Mouse (Mus musculus): Measurements from ENCODE around the gene Mipep. TPM values are rescaled to one million over a fixed set of nuclear protein-coding genes. Genes with fewer than 3 reads are reported as not detected.

The Mipep gene
- 22.3 and 24.0 TPM in 2 replicates for polyA plus RNA-seq (2014; fragmentation: Nextera tagmentation; extraction: Ambion mirVana)

DNA sequence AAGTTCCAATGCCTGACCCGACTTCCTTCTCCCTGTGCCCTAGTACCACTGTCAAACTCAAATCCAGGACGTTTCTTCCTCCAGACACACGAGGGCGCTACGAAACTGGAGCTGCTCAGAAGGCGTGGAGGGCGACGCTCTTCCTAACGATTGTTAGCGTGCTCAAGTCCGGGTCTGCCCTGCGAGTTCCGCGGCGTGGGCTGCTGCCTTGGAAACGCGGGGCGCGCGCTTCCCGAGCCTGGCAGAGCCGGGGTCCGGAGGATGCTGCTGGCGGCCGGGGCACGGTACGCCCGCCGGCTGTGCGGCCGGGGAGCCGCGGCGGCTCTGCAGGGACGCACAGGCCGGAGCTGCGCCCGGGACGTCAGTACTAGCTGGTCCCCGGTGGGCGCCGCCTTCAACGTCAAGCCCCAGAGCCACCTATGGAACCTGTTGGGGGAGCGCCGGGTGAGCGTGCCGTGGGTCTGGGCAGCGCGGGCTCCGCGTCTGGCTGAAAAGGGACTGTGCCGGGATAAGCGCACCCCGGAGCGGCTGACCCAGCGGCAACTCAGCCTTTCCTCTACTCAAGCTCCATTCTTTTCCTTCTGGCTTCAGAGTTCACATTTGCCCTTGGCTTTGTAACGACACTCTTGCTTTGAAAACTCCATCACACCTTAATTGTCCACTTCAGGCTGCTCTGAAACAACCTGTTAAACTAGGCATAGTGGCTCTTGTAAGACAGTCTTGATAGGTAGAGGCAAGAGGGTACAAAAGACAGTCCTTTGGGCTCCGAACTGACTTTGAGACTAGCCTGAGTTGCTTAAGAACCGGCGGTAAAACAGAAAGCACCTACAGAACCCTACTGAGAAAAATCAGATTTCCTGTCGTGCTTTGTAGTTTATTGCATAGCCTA is at the start of gene Mipep:
Gene Mipep (plus strand): TSS at position 147 of the 889 bp plus-strand sequence.
- no peaks in the 10 kb centered on the region for H3K27me3 ChIP-seq (ENCODE audit: control insufficient read depth, insufficient read depth, low read length)
- WGBS = under 1% methylated on average over 60 of the region's 61 CpGs
- peak within 1 kb of the TSS; percentile 65 for H3K4me3 ChIP-seq (ENCODE audit: low read depth, low read length)
- H3K4me2 ChIP-seq (replicated peaks; ENCODE audit: low read depth, low read length) = peak within 1 kb of the TSS; percentile 69
- no peaks in the 10 kb centered on the region for H3K36me3 ChIP-seq (ENCODE audit: control insufficient read depth, insufficient read depth, low read length)
- peak within 1 kb of the TSS; percentile 43; the same call in 1 of the 2 replicates for H3K9ac ChIP-seq (replicated peaks; ENCODE audit: low read depth, low read length)
- no peaks in the 10 kb centered on the region for H3K9me3 ChIP-seq (ENCODE audit: control insufficient read depth, low read depth, low read length)
- no peak within 1 kb of the TSS for H3K27ac ChIP-seq (ENCODE audit: low read length)
- no peaks in the 10 kb centered on the region for H3K4me1 ChIP-seq (ENCODE audit: control insufficient read depth, insufficient read depth, low read length)
- ATAC-seq (ENCODE audit: insufficient number of reproducible peaks, insufficient read depth, low FRiP score, low read depth) = peak; percentile 82

DNA sequence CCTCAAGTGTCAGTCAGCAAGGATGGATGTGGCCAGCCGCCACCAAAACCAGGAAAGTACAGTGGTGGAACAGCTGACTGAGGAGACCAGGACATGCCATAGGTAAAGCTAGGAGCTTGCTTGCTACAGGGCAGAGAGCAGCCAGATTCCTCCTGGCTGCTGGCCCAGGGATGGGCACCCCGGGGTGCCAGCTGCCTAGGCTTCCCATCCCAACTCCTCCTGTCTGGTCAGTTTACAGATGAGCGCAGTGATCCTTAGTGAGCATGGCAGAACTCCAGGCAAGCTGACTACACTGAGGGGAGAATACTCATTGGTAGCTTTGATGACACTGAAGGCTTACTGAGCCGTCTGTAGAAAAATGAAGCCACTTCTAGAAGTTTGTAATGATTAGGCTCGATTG is 49.2 kb upstream of the Mipep start:
- peaks cover 32% of the 10 kb centered on the region for H3K4me1 ChIP-seq (ENCODE audit: control insufficient read depth, insufficient read depth, low read length)
- no peak overlapping the region for H3K4me3 ChIP-seq (ENCODE audit: low read depth, low read length)
- no peaks in the 10 kb centered on the region for H3K27me3 ChIP-seq (ENCODE audit: control insufficient read depth, insufficient read depth, low read length)
- H3K4me2 ChIP-seq (replicated peaks; ENCODE audit: low read depth, low read length) = 0 out of 2 replicates have a peak overlapping the region, but pooled peaks have one; percentile 3
- no peak for ATAC-seq (ENCODE audit: insufficient number of reproducible peaks, insufficient read depth, low FRiP score, low read depth)
- no peak overlapping the region for H3K27ac ChIP-seq (ENCODE audit: low read length)
- 59% methylated on average over 5 of the region's 5 CpGs for WGBS
- no peak overlapping the region for H3K9ac ChIP-seq (replicated peaks; ENCODE audit: low read depth, low read length)
- H3K9me3 ChIP-seq (ENCODE audit: control insufficient read depth, low read depth, low read length) = no peaks in the 10 kb centered on the region
- no peaks in the 10 kb centered on the region for H3K36me3 ChIP-seq (ENCODE audit: control insufficient read depth, insufficient read depth, low read length)

DNA sequence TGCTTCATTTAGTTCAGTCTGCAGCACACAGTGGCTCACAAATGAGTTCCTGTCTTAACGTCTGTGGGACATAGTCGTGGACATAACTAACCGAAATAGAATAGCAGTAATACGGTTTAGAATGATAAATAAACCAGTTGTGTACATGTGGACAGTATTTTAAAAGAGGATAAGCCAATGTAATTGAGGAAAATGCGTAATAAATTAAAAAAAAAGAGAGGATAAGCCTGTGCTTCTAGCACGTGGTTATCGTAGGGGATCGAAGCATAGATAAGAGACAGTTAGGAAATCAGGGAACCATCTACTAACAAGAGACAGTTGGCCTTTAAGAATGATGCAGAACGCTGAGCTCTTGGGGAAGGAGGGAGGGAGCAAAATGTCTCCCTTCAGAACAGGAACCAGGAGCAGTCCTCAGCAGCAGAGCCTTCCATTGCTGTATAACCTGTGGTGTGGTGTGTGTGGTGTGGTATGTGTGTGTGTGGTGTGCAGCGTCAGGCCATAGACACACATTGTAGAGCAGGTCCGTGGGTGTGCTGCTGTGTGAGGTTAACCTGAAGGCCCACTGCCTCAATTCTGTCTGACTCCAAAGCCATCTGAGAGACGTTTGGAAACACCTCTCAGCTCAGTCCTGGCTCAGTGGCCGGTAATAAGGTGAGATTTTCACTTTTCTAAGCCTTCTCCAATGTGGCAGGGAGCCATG is 48.4 kb upstream of the Mipep start:
- Histone ChIP-seq H3K36me3 (ENCODE audit: control insufficient read depth, insufficient read depth, low read length) (no peaks in the 10 kb centered on the region), H3K9me3 (ENCODE audit: control insufficient read depth, low read depth, low read length) (no peaks in the 10 kb centered on the region), H3K4me1 (ENCODE audit: control insufficient read depth, insufficient read depth, low read length) (peaks cover 39% of the 10 kb centered on the region), H3K27ac (ENCODE audit: low read length) (peak overlapping the region; percentile 89), H3K4me3 (ENCODE audit: low read depth, low read length) (no peak overlapping the region), H3K4me2 (replicated peaks; ENCODE audit: low read depth, low read length) (peak overlapping the region; percentile 8; the same call in 1 of the 2 replicates), H3K27me3 (ENCODE audit: control insufficient read depth, insufficient read depth, low read length) (no peaks in the 10 kb centered on the region), H3K9ac (replicated peaks; ENCODE audit: low read depth, low read length) (no peak overlapping the region)
- 59% methylated on average over 13 of the region's 13 CpGs for WGBS
- ATAC-seq (ENCODE audit: insufficient number of reproducible peaks, insufficient read depth, low FRiP score, low read depth) = no peak

DNA sequence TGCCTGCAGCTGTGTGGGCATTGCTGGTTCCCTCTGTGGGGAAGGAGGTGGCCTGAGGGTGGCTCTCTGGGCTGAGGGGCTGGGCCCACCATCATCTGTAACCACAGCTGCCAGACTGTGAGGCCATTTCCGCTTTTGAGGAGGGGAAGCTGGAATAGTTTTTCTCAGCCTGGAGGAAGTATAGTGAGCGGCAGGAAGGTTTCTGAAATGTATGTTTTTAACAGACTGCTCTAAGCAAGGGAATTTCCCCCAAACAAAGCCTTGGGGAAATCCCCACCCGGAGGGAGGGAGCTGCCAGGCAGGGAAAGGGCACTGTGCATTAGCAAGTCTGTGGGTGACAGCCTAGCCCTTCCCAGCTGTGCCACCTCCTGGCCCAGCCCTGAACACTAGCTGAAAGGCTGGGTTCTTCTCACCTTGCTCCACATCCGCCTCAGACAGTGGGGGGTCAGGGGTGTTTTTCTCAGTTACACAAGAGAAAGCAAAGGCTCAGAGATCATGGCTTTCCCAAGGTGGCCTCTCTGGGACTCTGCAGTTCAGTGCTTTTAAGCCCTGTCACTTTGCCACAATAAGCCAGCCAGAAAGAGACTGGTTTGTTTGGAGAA is 47.7 kb upstream of the Mipep start:
- no peak overlapping the region for H3K9ac ChIP-seq (replicated peaks; ENCODE audit: low read depth, low read length)

DNA sequence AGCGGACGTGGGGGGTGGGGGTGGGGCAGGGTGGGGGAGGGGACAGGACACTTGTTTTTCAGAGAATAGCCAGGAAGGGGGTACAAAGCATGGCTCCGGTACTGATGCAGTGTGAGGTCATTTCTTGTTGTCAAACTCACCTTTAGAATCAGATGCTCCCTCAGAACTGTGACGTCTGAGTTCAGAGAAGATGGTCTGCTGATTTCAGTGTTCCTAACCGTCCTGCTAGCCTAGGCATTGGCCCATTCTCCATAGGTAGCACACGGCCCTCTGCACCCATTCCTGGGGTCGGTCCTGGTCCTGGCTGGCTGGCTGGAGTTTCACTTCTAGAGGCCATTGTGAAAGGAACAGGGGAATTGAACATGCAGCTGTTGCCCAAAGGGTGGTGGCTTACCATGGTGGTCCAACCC is 47.2 kb upstream of the Mipep start:
- H3K4me2 ChIP-seq (replicated peaks; ENCODE audit: low read depth, low read length) = peak overlapping the region; percentile 8; the same call in 1 of the 2 replicates
- no peaks in the 10 kb centered on the region for H3K36me3 ChIP-seq (ENCODE audit: control insufficient read depth, insufficient read depth, low read length)
- peaks cover 50% of the 10 kb centered on the region for H3K4me1 ChIP-seq (ENCODE audit: control insufficient read depth, insufficient read depth, low read length)
- H3K9me3 ChIP-seq (ENCODE audit: control insufficient read depth, low read depth, low read length) = no peaks in the 10 kb centered on the region
- 26% methylated on average over 7 of the region's 7 CpGs for WGBS
- no peak overlapping the region for H3K9ac ChIP-seq (replicated peaks; ENCODE audit: low read depth, low read length)
- no peaks in the 10 kb centered on the region for H3K27me3 ChIP-seq (ENCODE audit: control insufficient read depth, insufficient read depth, low read length)
- peak overlapping the region; percentile 89; the same call in 1 of the 2 replicates for H3K27ac ChIP-seq (ENCODE audit: low read length)
- ATAC-seq (ENCODE audit: insufficient number of reproducible peaks, insufficient read depth, low FRiP score, low read depth) = no peak
- no peak overlapping the region for H3K4me3 ChIP-seq (ENCODE audit: low read depth, low read length)

More for the DNA sequence above, 47.7 kb upstream of the Mipep start:
- peak; percentile 21; the same call in 1 of the 2 replicates for ATAC-seq (ENCODE audit: insufficient number of reproducible peaks, insufficient read depth, low FRiP score, low read depth)
- Histone ChIP-seq H3K4me3 (ENCODE audit: low read depth, low read length) (no peak overlapping the region), H3K27ac (ENCODE audit: low read length) (peak overlapping the region; percentile 89), H3K4me2 (replicated peaks; ENCODE audit: low read depth, low read length) (peak overlapping the region; percentile 8; the same call in 1 of the 2 replicates), H3K36me3 (ENCODE audit: control insufficient read depth, insufficient read depth, low read length) (no peaks in the 10 kb centered on the region), H3K9me3 (ENCODE audit: control insufficient read depth, low read depth, low read length) (no peaks in the 10 kb centered on the region), H3K4me1 (ENCODE audit: control insufficient read depth, insufficient read depth, low read length) (peaks cover 44% of the 10 kb centered on the region), H3K27me3 (ENCODE audit: control insufficient read depth, insufficient read depth, low read length) (no peaks in the 10 kb centered on the region)
- WGBS = 8% methylated on average over 4 of the region's 4 CpGs

DNA sequence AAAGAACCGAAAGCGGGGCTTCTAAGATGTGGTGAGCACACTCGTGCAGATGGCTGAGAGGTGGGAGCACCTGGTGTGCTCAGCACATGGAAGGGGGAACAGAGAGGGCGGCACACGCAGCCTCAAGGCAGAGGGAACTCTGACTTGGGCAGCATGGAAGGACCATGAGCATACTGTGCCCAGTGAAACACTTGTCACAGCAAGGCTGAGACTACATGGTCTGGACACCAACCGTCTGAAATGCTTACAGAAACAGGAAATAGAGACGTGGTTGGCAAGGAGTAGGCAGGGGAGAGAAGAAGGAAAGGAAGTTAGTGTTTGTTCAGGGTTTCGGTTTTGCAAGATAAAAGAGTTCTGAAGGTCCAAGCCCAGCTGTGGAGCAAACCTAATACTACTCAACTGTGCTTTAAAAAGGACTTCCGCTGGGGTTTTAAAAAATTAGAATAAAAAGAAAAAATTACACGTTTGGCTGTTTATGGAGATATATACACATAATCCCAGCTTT is 45.9 kb upstream of the Mipep start:
- no peaks in the 10 kb centered on the region for H3K9me3 ChIP-seq (ENCODE audit: control insufficient read depth, low read depth, low read length)
- no peaks in the 10 kb centered on the region for H3K27me3 ChIP-seq (ENCODE audit: control insufficient read depth, insufficient read depth, low read length)
- peaks cover 47% of the 10 kb centered on the region for H3K4me1 ChIP-seq (ENCODE audit: control insufficient read depth, insufficient read depth, low read length)
- no peak for ATAC-seq (ENCODE audit: insufficient number of reproducible peaks, insufficient read depth, low FRiP score, low read depth)
- no peak overlapping the region for H3K9ac ChIP-seq (replicated peaks; ENCODE audit: low read depth, low read length)
- peak overlapping the region; percentile 59; the same call in 1 of the 2 replicates for H3K27ac ChIP-seq (ENCODE audit: low read length)
- no peak overlapping the region for H3K4me2 ChIP-seq (replicated peaks; ENCODE audit: low read depth, low read length)
- WGBS = 58% methylated on average over 10 of the region's 10 CpGs
- no peaks in the 10 kb centered on the region for H3K36me3 ChIP-seq (ENCODE audit: control insufficient read depth, insufficient read depth, low read length)
- H3K4me3 ChIP-seq (ENCODE audit: low read depth, low read length) = no peak overlapping the region

DNA sequence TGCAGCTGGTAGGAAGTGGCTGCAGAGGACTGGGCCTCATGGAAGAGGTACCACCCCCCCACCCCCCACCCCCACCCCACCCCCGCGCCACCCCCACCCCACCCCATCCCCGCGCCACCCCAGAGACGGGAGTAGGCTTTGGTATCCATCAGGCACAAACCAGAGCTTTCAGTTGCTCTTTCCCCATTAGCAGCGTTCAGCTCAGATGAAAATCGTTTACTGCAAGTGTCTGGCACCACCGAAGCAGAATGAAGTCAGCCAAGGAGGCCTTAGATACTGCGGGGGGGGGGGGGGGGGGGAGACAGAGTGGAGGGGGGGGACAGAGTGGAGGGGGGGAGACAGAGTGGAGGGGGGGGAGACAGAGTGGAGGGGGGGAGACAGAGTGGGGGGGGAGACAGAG is 45.2 kb upstream of the Mipep start:
- no peaks in the 10 kb centered on the region for H3K27me3 ChIP-seq (ENCODE audit: control insufficient read depth, insufficient read depth, low read length)
- H3K4me2 ChIP-seq (replicated peaks; ENCODE audit: low read depth, low read length) = no peak overlapping the region
- WGBS = 9% methylated on average over 8 of the region's 9 CpGs
- peaks cover 43% of the 10 kb centered on the region for H3K4me1 ChIP-seq (ENCODE audit: control insufficient read depth, insufficient read depth, low read length)
- no peak overlapping the region; the same call in 1 of the 2 replicates for H3K27ac ChIP-seq (ENCODE audit: low read length)
- H3K9ac ChIP-seq (replicated peaks; ENCODE audit: low read depth, low read length) = no peak overlapping the region
- H3K4me3 ChIP-seq (ENCODE audit: low read depth, low read length) = no peak overlapping the region
- no peaks in the 10 kb centered on the region for H3K36me3 ChIP-seq (ENCODE audit: control insufficient read depth, insufficient read depth, low read length)
- H3K9me3 ChIP-seq (ENCODE audit: control insufficient read depth, low read depth, low read length) = no peaks in the 10 kb centered on the region
- no peak for ATAC-seq (ENCODE audit: insufficient number of reproducible peaks, insufficient read depth, low FRiP score, low read depth)

DNA sequence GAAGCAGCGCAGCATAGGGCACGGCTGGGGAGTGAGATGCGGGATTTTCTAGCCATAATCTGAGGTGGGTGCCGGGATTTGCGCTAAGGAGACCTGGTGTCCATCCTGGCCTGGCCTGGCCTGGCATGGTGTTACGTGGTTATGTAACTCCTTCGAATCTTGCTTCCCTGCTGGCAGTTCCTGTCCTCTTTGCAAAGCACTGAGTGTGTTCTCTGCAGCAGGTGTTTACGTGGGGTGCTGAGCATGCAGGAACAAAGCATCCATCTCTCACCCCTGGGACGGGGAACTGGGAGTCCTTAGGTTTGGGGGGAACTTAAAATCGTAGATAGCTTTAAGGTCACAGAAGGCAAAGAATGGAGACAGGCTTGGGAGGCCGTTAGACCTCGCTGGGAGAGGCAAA is 44.8 kb upstream of the Mipep start:
- Histone ChIP-seq H3K36me3 (ENCODE audit: control insufficient read depth, insufficient read depth, low read length) (no peaks in the 10 kb centered on the region), H3K27ac (ENCODE audit: low read length) (peak overlapping the region; percentile 49; the same call in 1 of the 2 replicates), H3K4me2 (replicated peaks; ENCODE audit: low read depth, low read length) (no peak overlapping the region), H3K4me1 (ENCODE audit: control insufficient read depth, insufficient read depth, low read length) (peaks cover 43% of the 10 kb centered on the region), H3K27me3 (ENCODE audit: control insufficient read depth, insufficient read depth, low read length) (no peaks in the 10 kb centered on the region), H3K9ac (replicated peaks; ENCODE audit: low read depth, low read length) (no peak overlapping the region), H3K4me3 (ENCODE audit: low read depth, low read length) (no peak overlapping the region), H3K9me3 (ENCODE audit: control insufficient read depth, low read depth, low read length) (no peaks in the 10 kb centered on the region)
- WGBS = 72% methylated on average over 12 of the region's 12 CpGs
- no peak for ATAC-seq (ENCODE audit: insufficient number of reproducible peaks, insufficient read depth, low FRiP score, low read depth)

Data from stomach, embryonic 14.5 days (tissue).